Mouse (Mus musculus): ENCODE data around the gene Efna3. TPM values are rescaled to one million over a fixed set of nuclear protein-coding genes. Genes with fewer than 3 reads are reported as not detected.

The Efna3 gene
- polyA plus RNA-seq, 1 experiment from 2014 or later = 78.0 TPM

- H3K36me3 ChIP-seq (ENCODE audit: control insufficient read depth, insufficient read depth, low read length) = 0 out of 2 replicates have a peak, but pooled peaks cover 11% of the 10 kb centered on the region
- H3K27me3 ChIP-seq (replicated peaks; ENCODE audit: control insufficient read depth, insufficient read depth, low read length) = peaks cover 3% of the 10 kb centered on the region; the same call in 1 of the 2 replicates
- no peak overlapping the region for H3K4me3 ChIP-seq (ENCODE audit: low read length)
- H3K4me2 ChIP-seq (ENCODE audit: low read length) = no peak overlapping the region
- no peaks in the 10 kb centered on the region for H3K9me3 ChIP-seq (ENCODE audit: control insufficient read depth, low read length)
- no peak overlapping the region for H3K27ac ChIP-seq (ENCODE audit: low read depth, low read length)
- ATAC-seq = no peak
- no peak overlapping the region for H3K9ac ChIP-seq (ENCODE audit: low read depth, low read length)
- 70% methylated on average over 5 of the region's 5 CpGs for WGBS
- H3K4me1 ChIP-seq (ENCODE audit: control insufficient read depth, insufficient read depth, low read depth, low read length) = peaks cover 39% of the 10 kb centered on the region
Measured at GRCm38 (mm10) chr3:89314340-89314739, 8.4 kb downstream of the Efna3 start.

GRCm38 (mm10) chr3:89308089-89308488 lies 14.7 kb downstream of the Efna3 start:
- Histone ChIP-seq H3K27me3 (replicated peaks; ENCODE audit: control insufficient read depth, insufficient read depth, low read length) (no peaks in the 10 kb centered on the region), H3K4me2 (ENCODE audit: low read length) (no peak overlapping the region), H3K9me3 (ENCODE audit: control insufficient read depth, low read length) (no peaks in the 10 kb centered on the region), H3K27ac (ENCODE audit: low read depth, low read length) (no peak overlapping the region), H3K36me3 (ENCODE audit: control insufficient read depth, insufficient read depth, low read length) (no peaks in the 10 kb centered on the region), H3K4me1 (ENCODE audit: control insufficient read depth, insufficient read depth, low read depth, low read length) (no peaks in the 10 kb centered on the region), H3K4me3 (ENCODE audit: low read length) (no peak overlapping the region), H3K9ac (ENCODE audit: low read depth, low read length) (peak overlapping the region; percentile 31; the same call in 1 of the 2 replicates)
- ATAC-seq = peak; percentile 89
- WGBS = 4% methylated on average over 9 of the region's 9 CpGs

GRCm38 (mm10) chr3:89305551-89306325 lies 17.0 kb downstream of the Efna3 start:
- H3K4me3 ChIP-seq (ENCODE audit: low read length) = no peak overlapping the region
- H3K9ac ChIP-seq (ENCODE audit: low read depth, low read length) = no peak overlapping the region; the same call in 1 of the 2 replicates
- no peaks in the 10 kb centered on the region for H3K4me1 ChIP-seq (ENCODE audit: control insufficient read depth, insufficient read depth, low read depth, low read length)
- no peak overlapping the region for H3K27ac ChIP-seq (ENCODE audit: low read depth, low read length)
- H3K36me3 ChIP-seq (ENCODE audit: control insufficient read depth, insufficient read depth, low read length) = no peaks in the 10 kb centered on the region
- no peak overlapping the region for H3K4me2 ChIP-seq (ENCODE audit: low read length)
- ATAC-seq = no peak
- H3K27me3 ChIP-seq (replicated peaks; ENCODE audit: control insufficient read depth, insufficient read depth, low read length) = no peaks in the 10 kb centered on the region
- 76% methylated on average over 8 of the region's 8 CpGs for WGBS
- H3K9me3 ChIP-seq (ENCODE audit: control insufficient read depth, low read length) = no peaks in the 10 kb centered on the region

- no peak for ATAC-seq
- Histone ChIP-seq H3K9me3 (ENCODE audit: control insufficient read depth, low read length) (no peaks in the 10 kb centered on the region), H3K9ac (ENCODE audit: low read depth, low read length) (no peak overlapping the region; the same call in 1 of the 2 replicates), H3K27me3 (replicated peaks; ENCODE audit: control insufficient read depth, insufficient read depth, low read length) (no peaks in the 10 kb centered on the region), H3K4me3 (ENCODE audit: low read length) (no peak overlapping the region), H3K27ac (ENCODE audit: low read depth, low read length) (no peak overlapping the region), H3K36me3 (ENCODE audit: control insufficient read depth, insufficient read depth, low read length) (no peaks in the 10 kb centered on the region), H3K4me1 (ENCODE audit: control insufficient read depth, insufficient read depth, low read depth, low read length) (no peaks in the 10 kb centered on the region), H3K4me2 (ENCODE audit: low read length) (no peak overlapping the region)
- 70% methylated on average over 4 of the region's 4 CpGs for WGBS
Measured at GRCm38 (mm10) chr3:89305105-89305504, 17.7 kb downstream of the Efna3 start.

GRCm38 (mm10) chr3:89304440-89304839 lies 18.3 kb downstream of the Efna3 start:
- 65% methylated on average over 6 of the region's 6 CpGs for WGBS
- no peaks in the 10 kb centered on the region for H3K36me3 ChIP-seq (ENCODE audit: control insufficient read depth, insufficient read depth, low read length)
- ATAC-seq = no peak
- no peak overlapping the region for H3K27ac ChIP-seq (ENCODE audit: low read depth, low read length)
- H3K4me1 ChIP-seq (ENCODE audit: control insufficient read depth, insufficient read depth, low read depth, low read length) = 0 out of 2 replicates have a peak, but pooled peaks cover 2% of the 10 kb centered on the region
- H3K9ac ChIP-seq (ENCODE audit: low read depth, low read length) = no peak overlapping the region
- H3K27me3 ChIP-seq (replicated peaks; ENCODE audit: control insufficient read depth, insufficient read depth, low read length) = no peaks in the 10 kb centered on the region
- H3K4me3 ChIP-seq (ENCODE audit: low read length) = no peak overlapping the region
- no peak overlapping the region for H3K4me2 ChIP-seq (ENCODE audit: low read length)
- no peaks in the 10 kb centered on the region for H3K9me3 ChIP-seq (ENCODE audit: control insufficient read depth, low read length)

GRCm38 (mm10) chr3:89300514-89300913 lies 22.3 kb downstream of the Efna3 start:
- no peak for ATAC-seq
- H3K9ac ChIP-seq (ENCODE audit: low read depth, low read length) = no peak overlapping the region
- no peak overlapping the region for H3K4me3 ChIP-seq (ENCODE audit: low read length)
- no peak overlapping the region for H3K27ac ChIP-seq (ENCODE audit: low read depth, low read length)
- no peaks in the 10 kb centered on the region; the same call in 1 of the 2 replicates for H3K27me3 ChIP-seq (replicated peaks; ENCODE audit: control insufficient read depth, insufficient read depth, low read length)
- 61% methylated on average over 2 of the region's 2 CpGs for WGBS
- 0 out of 2 replicates have a peak, but pooled peaks cover 2% of the 10 kb centered on the region for H3K4me1 ChIP-seq (ENCODE audit: control insufficient read depth, insufficient read depth, low read depth, low read length)
- H3K9me3 ChIP-seq (ENCODE audit: control insufficient read depth, low read length) = no peaks in the 10 kb centered on the region
- no peaks in the 10 kb centered on the region for H3K36me3 ChIP-seq (ENCODE audit: control insufficient read depth, insufficient read depth, low read length)
- no peak overlapping the region for H3K4me2 ChIP-seq (ENCODE audit: low read length)

- Histone ChIP-seq H3K36me3 (ENCODE audit: control insufficient read depth, insufficient read depth, low read length) (no peaks in the 10 kb centered on the region), H3K9ac (ENCODE audit: low read depth, low read length) (no peak overlapping the region), H3K9me3 (ENCODE audit: control insufficient read depth, low read length) (no peaks in the 10 kb centered on the region), H3K4me1 (ENCODE audit: control insufficient read depth, insufficient read depth, low read depth, low read length) (0 out of 2 replicates have a peak, but pooled peaks cover 2% of the 10 kb centered on the region), H3K4me3 (ENCODE audit: low read length) (no peak overlapping the region), H3K27ac (ENCODE audit: low read depth, low read length) (no peak overlapping the region), H3K4me2 (ENCODE audit: low read length) (peak overlapping the region; percentile 53), H3K27me3 (replicated peaks; ENCODE audit: control insufficient read depth, insufficient read depth, low read length) (no peaks in the 10 kb centered on the region; the same call in 1 of the 2 replicates)
- ATAC-seq = no peak
- 65% methylated on average over 1 of the region's 1 CpGs for whole genome bisulfite sequencing
Measured at GRCm38 (mm10) chr3:89300071-89300470, 22.7 kb downstream of the Efna3 start.

GRCm38 (mm10) chr3:89299499-89299898 lies 23.3 kb downstream of the Efna3 start:
- H3K27me3 ChIP-seq (replicated peaks; ENCODE audit: control insufficient read depth, insufficient read depth, low read length) = no peaks in the 10 kb centered on the region; the same call in 1 of the 2 replicates
- no peak overlapping the region for H3K27ac ChIP-seq (ENCODE audit: low read depth, low read length)
- H3K4me3 ChIP-seq (ENCODE audit: low read length) = peak overlapping the region; percentile 11; the same call in 1 of the 2 replicates
- H3K4me1 ChIP-seq (ENCODE audit: control insufficient read depth, insufficient read depth, low read depth, low read length) = 0 out of 2 replicates have a peak, but pooled peaks cover 2% of the 10 kb centered on the region
- no peaks in the 10 kb centered on the region for H3K9me3 ChIP-seq (ENCODE audit: control insufficient read depth, low read length)
- 2% methylated on average over 14 of the region's 14 CpGs for WGBS
- H3K36me3 ChIP-seq (ENCODE audit: control insufficient read depth, insufficient read depth, low read length) = no peaks in the 10 kb centered on the region
- peak; percentile 37; the same call in 1 of the 2 replicates for ATAC-seq
- H3K9ac ChIP-seq (ENCODE audit: low read depth, low read length) = peak overlapping the region; percentile 33; the same call in 1 of the 2 replicates
- peak overlapping the region; percentile 53 for H3K4me2 ChIP-seq (ENCODE audit: low read length)

- H3K4me3 ChIP-seq (ENCODE audit: low read length) = no peak overlapping the region
- H3K9me3 ChIP-seq (ENCODE audit: control insufficient read depth, low read length) = no peaks in the 10 kb centered on the region
- H3K4me1 ChIP-seq (ENCODE audit: control insufficient read depth, insufficient read depth, low read depth, low read length) = 0 out of 2 replicates have a peak, but pooled peaks cover 2% of the 10 kb centered on the region
- WGBS = 84% methylated on average over 6 of the region's 6 CpGs
- ATAC-seq = no peak
- H3K4me2 ChIP-seq (ENCODE audit: low read length) = no peak overlapping the region
- no peak overlapping the region for H3K9ac ChIP-seq (ENCODE audit: low read depth, low read length)
- H3K36me3 ChIP-seq (ENCODE audit: control insufficient read depth, insufficient read depth, low read length) = no peaks in the 10 kb centered on the region
- no peak overlapping the region for H3K27ac ChIP-seq (ENCODE audit: low read depth, low read length)
- H3K27me3 ChIP-seq (replicated peaks; ENCODE audit: control insufficient read depth, insufficient read depth, low read length) = no peaks in the 10 kb centered on the region; the same call in 1 of the 2 replicates
Measured at GRCm38 (mm10) chr3:89298908-89299307, 23.9 kb downstream of the Efna3 start.
